Mouse (Mus musculus): Measurements from ENCODE around the gene Dhx29. TPM values are rescaled to one million over a fixed set of nuclear protein-coding genes. Genes with fewer than 3 reads are reported as not detected.
"Not testable (repeated sequence)": the region's sequence is repeated elsewhere in the genome, so short reads cannot be mapped to it uniquely, and the experiment has no call there.

Dhx29 gene
- polyA plus RNA-seq, 1 experiment from 2014 or later, result 19.4 TPM

DNA sequence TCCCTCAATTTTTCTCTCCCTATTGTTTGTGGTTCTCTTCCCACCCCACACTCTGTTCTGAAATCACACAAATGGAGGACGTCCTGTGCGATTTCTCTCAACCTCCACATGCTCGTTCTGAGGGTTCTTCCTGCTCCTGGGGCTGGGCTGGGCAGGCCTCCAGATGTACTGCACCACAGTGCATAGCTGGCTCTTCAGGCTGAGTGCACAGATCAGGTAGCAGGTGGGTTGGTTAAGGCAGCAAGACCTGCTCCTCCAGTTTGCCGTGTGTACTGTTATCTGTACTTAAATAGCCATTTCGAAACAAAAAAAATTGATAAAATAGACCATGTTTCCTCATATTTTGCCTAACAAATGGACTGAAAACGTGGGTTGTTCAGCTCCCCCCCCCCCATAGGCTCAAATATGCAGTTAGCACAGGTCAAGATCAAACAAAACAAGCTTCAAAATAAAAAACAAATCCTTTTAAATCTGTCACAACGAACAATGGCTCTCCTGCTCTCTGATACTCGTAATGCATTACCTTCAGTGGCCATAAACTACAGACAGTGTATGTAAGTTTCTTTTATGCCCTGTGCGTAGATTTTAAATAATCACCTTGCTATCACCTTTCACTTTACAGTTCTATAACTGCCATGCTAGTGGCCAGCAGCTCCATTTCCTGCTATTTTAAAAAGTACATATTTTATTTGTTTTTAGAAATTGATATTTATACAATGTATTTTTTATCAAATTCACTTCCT lies 73.5 kb downstream of the Dhx29 start:
- H3K27me3 ChIP-seq (replicated peaks; ENCODE audit: control insufficient read depth, insufficient read depth, low read length), result peaks cover 50% of the 10 kb centered on the region
- no peak overlapping the region for H3K4me3 ChIP-seq (ENCODE audit: low read depth, low read length)
- no peaks in the 10 kb centered on the region for H3K9me3 ChIP-seq (ENCODE audit: control insufficient read depth, low read length)
- no peaks in the 10 kb centered on the region for H3K36me3 ChIP-seq (ENCODE audit: control insufficient read depth, insufficient read depth, low read length)
- WGBS, result 66% methylated on average over 9 of the region's 9 CpGs
- DNase-seq (ENCODE audit: low spot score) (no peak), ATAC-seq (replicated peaks; ENCODE audit: low FRiP score) (no peak)
- H3K4me2 ChIP-seq, result no peak overlapping the region
- no peak overlapping the region for H3K27ac ChIP-seq (ENCODE audit: low read depth, low read length)
- H3K9ac ChIP-seq (ENCODE audit: low read depth, low read length), result no peak overlapping the region
- H3K4me1 ChIP-seq (replicated peaks; ENCODE audit: control insufficient read depth, insufficient read depth, low read length), result 0 out of 2 replicates have a peak, but pooled peaks cover 2% of the 10 kb centered on the region

DNA sequence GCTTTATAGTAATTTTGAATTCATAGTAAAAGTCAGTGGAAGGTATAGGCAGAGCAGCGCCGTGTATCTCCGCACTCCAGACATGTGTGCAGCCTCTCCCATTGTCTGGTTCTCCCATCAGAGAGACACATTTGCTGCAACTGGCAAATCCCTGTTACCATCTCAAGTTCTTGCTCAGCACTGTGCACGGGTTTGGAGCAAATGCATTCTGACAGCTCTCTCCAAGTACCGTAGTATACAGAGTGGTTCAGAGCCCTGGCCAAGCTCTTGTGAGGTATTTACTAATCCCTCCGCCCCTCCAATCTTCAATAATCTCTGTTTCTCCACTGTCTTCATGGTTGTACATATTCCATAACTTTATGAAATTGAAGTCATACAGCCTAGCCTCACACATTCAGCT lies 85.4 kb downstream of the Dhx29 start:
- H3K4me1 ChIP-seq (replicated peaks; ENCODE audit: control insufficient read depth, insufficient read depth, low read length), result no peaks in the 10 kb centered on the region
- ATAC-seq (replicated peaks; ENCODE audit: low FRiP score) (no peak), DNase-seq (ENCODE audit: low spot score) (no peak)
- 77% methylated on average over 6 of the region's 6 CpGs for WGBS
- H3K4me3 ChIP-seq (ENCODE audit: low read depth, low read length), result no peak overlapping the region
- H3K36me3 ChIP-seq (ENCODE audit: control insufficient read depth, insufficient read depth, low read length), result no peaks in the 10 kb centered on the region
- H3K27ac ChIP-seq (ENCODE audit: low read depth, low read length), result no peak overlapping the region
- no peak overlapping the region; the same call in 1 of the 2 replicates for H3K4me2 ChIP-seq
- H3K27me3 ChIP-seq (replicated peaks; ENCODE audit: control insufficient read depth, insufficient read depth, low read length), result no peaks in the 10 kb centered on the region
- H3K9me3 ChIP-seq (ENCODE audit: control insufficient read depth, low read length), result no peaks in the 10 kb centered on the region
- no peak overlapping the region for H3K9ac ChIP-seq (ENCODE audit: low read depth, low read length)

DNA sequence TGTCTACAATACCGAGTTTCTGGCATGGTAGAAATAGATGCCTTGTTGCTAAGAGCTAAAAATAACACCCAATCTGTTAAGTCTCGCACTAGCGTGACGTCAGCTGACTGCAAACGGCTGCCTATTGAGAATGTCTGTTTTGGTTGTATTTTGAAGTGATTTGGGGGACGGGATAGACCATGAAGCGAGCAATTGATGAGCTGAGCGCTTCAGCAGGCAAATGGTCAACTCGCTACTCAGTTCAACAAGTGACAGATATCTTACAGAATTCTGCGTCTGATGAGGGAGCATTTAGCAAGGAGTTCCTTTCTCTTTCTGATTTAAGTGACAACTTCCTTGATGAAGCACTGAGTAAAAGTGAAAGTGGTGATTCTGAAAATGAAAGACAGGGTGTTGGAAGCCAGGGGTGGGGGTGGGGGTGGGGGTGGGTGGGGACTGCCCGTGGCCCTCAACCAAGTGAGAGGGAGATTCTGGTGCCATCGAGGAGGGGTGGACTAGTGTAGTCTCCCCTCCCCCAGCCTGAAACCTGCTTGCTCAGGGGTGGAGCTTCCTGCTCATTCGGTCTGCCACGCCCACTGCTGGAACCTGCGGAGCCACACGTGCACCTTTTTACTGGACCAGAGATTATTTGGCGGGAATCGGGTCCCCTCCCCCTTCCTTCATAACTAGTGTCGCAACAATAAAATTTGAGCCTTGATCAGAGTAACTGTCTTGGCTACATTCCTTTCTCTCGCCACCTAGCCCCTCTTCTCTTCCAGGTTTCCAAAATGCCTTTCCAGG lies 86.1 kb downstream of the Dhx29 start:
- H3K27ac ChIP-seq (ENCODE audit: low read depth, low read length), result not testable (repeated sequence)

More for the DNA sequence above, 86.1 kb downstream of the Dhx29 start:
- not testable (repeated sequence) for H3K36me3 ChIP-seq (ENCODE audit: control insufficient read depth, insufficient read depth, low read length); H3K4me1 ChIP-seq (replicated peaks; ENCODE audit: control insufficient read depth, insufficient read depth, low read length); ATAC-seq (replicated peaks; ENCODE audit: low FRiP score); H3K27me3 ChIP-seq (replicated peaks; ENCODE audit: control insufficient read depth, insufficient read depth, low read length); DNase-seq (ENCODE audit: low spot score); H3K9me3 ChIP-seq (ENCODE audit: control insufficient read depth, low read length); H3K9ac ChIP-seq (ENCODE audit: low read depth, low read length)
- WGBS, result 29% methylated on average over 18 of the region's 20 CpGs
- peak overlapping the region; percentile 36 for H3K4me2 ChIP-seq
- H3K4me3 ChIP-seq (ENCODE audit: low read depth, low read length), result peak overlapping the region; percentile 27; the same call in 1 of the 2 replicates

Other genes starting within 250 kb of the Dhx29 start
- gene Plpp1, start 126.7 kb upstream of the Dhx29 start, polyA plus RNA-seq (2014; fragmentation: Nextera tagmentation; extraction: Ambion mirVana), result 27.4 and 29.1 TPM in 2 replicates
- 90.9 and 101 TPM in 2 replicates for gene Mtrex, start 56 bp upstream of the Dhx29 start, polyA plus RNA-seq (2014; fragmentation: Nextera tagmentation; extraction: Ambion mirVana)
- 0.08 TPM in 1 of 2 replicates, not detected in the other for gene Ccno, start 60.3 kb downstream of the Dhx29 start, polyA plus RNA-seq (2014; fragmentation: Nextera tagmentation; extraction: Ambion mirVana)
- not detected in 2 replicates for gene Mcidas, start 66.4 kb downstream of the Dhx29 start, polyA plus RNA-seq (2014; fragmentation: Nextera tagmentation; extraction: Ambion mirVana)
- gene Cdc20b, start 107.7 kb downstream of the Dhx29 start, polyA plus RNA-seq (2014; fragmentation: Nextera tagmentation; extraction: Ambion mirVana), result not detected in 2 replicates
- gene Gpx8, start 119.0 kb downstream of the Dhx29 start, polyA plus RNA-seq (2014; fragmentation: Nextera tagmentation; extraction: Ambion mirVana), result 43.0 and 43.4 TPM in 2 replicates
- gene Gzma, start 173.5 kb downstream of the Dhx29 start, polyA plus RNA-seq (2014; fragmentation: Nextera tagmentation; extraction: Ambion mirVana), result not detected in 2 replicates

All from liver, embryonic 11.5 days (tissue).